Mouse (Mus musculus): Measurements from ENCODE around the gene Prkn. TPM values are rescaled to one million over a fixed set of nuclear protein-coding genes. Genes with fewer than 3 reads are reported as not detected.
A peak's percentile ranks its signal among the peaks of the same experiment; 100 is the strongest.

The Prkn gene
- total RNA-seq, 2 experiments from 2014 or later = 14.0 to 21.0 TPM

- DNase-seq (ENCODE audit: extremely low spot score in 1 of 2, low spot score in 1 of 2) = no peak
Measured at GRCm38 (mm10) chr17:11383364-11383962, 543.3 kb downstream of the Prkn start.

- DNase-seq (ENCODE audit: extremely low spot score in 1 of 2, low spot score in 1 of 2) = peak; percentile 22 to 28
Measured at GRCm38 (mm10) chr17:11385246-11385645, 545.1 kb downstream of the Prkn start.

GRCm38 (mm10) chr17:11392622-11393294, 552.6 kb downstream of the Prkn start:
- DNase-seq (ENCODE audit: extremely low spot score in 1 of 2, low spot score in 1 of 2) = no peak

- no peak for DNase-seq (ENCODE audit: extremely low spot score in 1 of 2, low spot score in 1 of 2)
Measured at GRCm38 (mm10) chr17:11394607-11395006, 554.4 kb downstream of the Prkn start.

- DNase-seq (ENCODE audit: extremely low spot score in 1 of 2, low spot score in 1 of 2) = no peak
Measured at GRCm38 (mm10) chr17:11397678-11398077, 557.5 kb downstream of the Prkn start.

GRCm38 (mm10) chr17:11402225-11402875, 562.2 kb downstream of the Prkn start:
- DNase-seq (ENCODE audit: extremely low spot score in 1 of 2, low spot score in 1 of 2) = no peak

GRCm38 (mm10) chr17:11411414-11411813, 571.2 kb downstream of the Prkn start:
- DNase-seq (ENCODE audit: extremely low spot score in 1 of 2, low spot score in 1 of 2) = no peak

GRCm38 (mm10) chr17:11413688-11414087, 573.5 kb downstream of the Prkn start:
- DNase-seq (ENCODE audit: extremely low spot score in 1 of 2, low spot score in 1 of 2) = no peak

GRCm38 (mm10) chr17:11414288-11414687, 574.1 kb downstream of the Prkn start:
- DNase-seq (ENCODE audit: extremely low spot score in 1 of 2, low spot score in 1 of 2) = no peak

GRCm38 (mm10) chr17:11417150-11417549, 577.0 kb downstream of the Prkn start:
- no peak for DNase-seq (ENCODE audit: extremely low spot score in 1 of 2, low spot score in 1 of 2)

- no peak for DNase-seq (ENCODE audit: extremely low spot score in 1 of 2, low spot score in 1 of 2)
Measured at GRCm38 (mm10) chr17:11419484-11419883, 579.3 kb downstream of the Prkn start.

GRCm38 (mm10) chr17:11420839-11421238, 580.7 kb downstream of the Prkn start:
- DNase-seq (ENCODE audit: extremely low spot score in 1 of 2, low spot score in 1 of 2) = no peak

- no peak for DNase-seq (ENCODE audit: extremely low spot score in 1 of 2, low spot score in 1 of 2)
Measured at GRCm38 (mm10) chr17:11421264-11421940, 581.2 kb downstream of the Prkn start.

GRCm38 (mm10) chr17:11431323-11431722, 591.1 kb downstream of the Prkn start:
- DNase-seq (ENCODE audit: extremely low spot score in 1 of 2, low spot score in 1 of 2) = no peak

- no peak for DNase-seq (ENCODE audit: extremely low spot score in 1 of 2, low spot score in 1 of 2)
Measured at GRCm38 (mm10) chr17:11432593-11432992, 592.4 kb downstream of the Prkn start.

- DNase-seq (ENCODE audit: extremely low spot score in 1 of 2, low spot score in 1 of 2) = no peak
Measured at GRCm38 (mm10) chr17:11462721-11463120, 622.5 kb downstream of the Prkn start.

GRCm38 (mm10) chr17:11466095-11466494, 625.9 kb downstream of the Prkn start:
- no peak for DNase-seq (ENCODE audit: extremely low spot score in 1 of 2, low spot score in 1 of 2)

GRCm38 (mm10) chr17:11468624-11469023, 628.4 kb downstream of the Prkn start:
- DNase-seq (ENCODE audit: extremely low spot score in 1 of 2, low spot score in 1 of 2) = no peak

GRCm38 (mm10) chr17:11483032-11483431, 642.8 kb downstream of the Prkn start:
- no peak for DNase-seq (ENCODE audit: extremely low spot score in 1 of 2, low spot score in 1 of 2)

- DNase-seq (ENCODE audit: extremely low spot score in 1 of 2, low spot score in 1 of 2) = no peak
Measured at GRCm38 (mm10) chr17:11490051-11490450, 649.9 kb downstream of the Prkn start.

GRCm38 (mm10) chr17:11502556-11502955, 662.4 kb downstream of the Prkn start:
- no peak for DNase-seq (ENCODE audit: extremely low spot score in 1 of 2, low spot score in 1 of 2)

All from layer of hippocampus, postnatal 25 days (tissue).